Mouse (Mus musculus) effector memory CD4-positive, alpha-beta T cell, adult 7 months (primary cell): Measurements from ENCODE around the gene Sult2a5. TPM values are rescaled to one million over a fixed set of nuclear protein-coding genes. Genes with fewer than 3 reads are reported as not detected.

Experiments
- polyA plus RNA-seq: library from polyadenylated mRNA; unstranded; fragments of 100-300 nt; shearing (Covaris generic); gene quantifications from one replicate; pipeline ENCODE4 v1.2.1, GENCODE M21; 2017

The Sult2a5 gene
- polyA plus RNA-seq: not detected

DNA sequence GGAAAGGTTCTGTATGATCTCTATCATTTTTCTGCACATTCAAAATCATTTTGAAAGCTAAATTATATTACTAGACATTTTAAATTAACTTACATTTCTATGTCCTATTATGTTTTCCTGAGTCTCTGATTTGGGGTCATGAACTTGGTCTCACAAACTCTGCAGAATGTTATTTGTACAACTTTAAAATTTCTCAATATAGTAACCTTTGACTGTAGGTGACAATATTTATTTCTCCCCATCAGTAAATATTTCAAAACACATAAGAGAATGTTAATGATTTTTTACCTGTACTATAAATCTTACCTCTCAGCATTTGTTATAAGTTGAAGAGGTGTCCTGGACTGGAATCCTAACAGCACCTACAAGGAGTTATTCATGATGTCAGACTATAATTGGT, at the start of gene Sult2a5:
Gene Sult2a5 (plus strand): TSS at position 301 of the 400 bp plus-strand sequence.

Other genes starting within 250 kb of the Sult2a5 start
- not detected for gene Cabp5, start 225.8 kb upstream of the Sult2a5 start, polyA plus RNA-seq
- not detected for gene Bsph1, start 173.1 kb upstream of the Sult2a5 start, polyA plus RNA-seq
- not detected for gene Bsph2, start 52.9 kb upstream of the Sult2a5 start, polyA plus RNA-seq
- not detected for gene Sult2a2, start 109.5 kb downstream of the Sult2a5 start, polyA plus RNA-seq
- not detected for gene Sult2a1, start 213.4 kb downstream of the Sult2a5 start, polyA plus RNA-seq